Mouse (Mus musculus): ENCODE data around the gene Casc1. TPM values are rescaled to one million over a fixed set of nuclear protein-coding genes. Genes with fewer than 3 reads are reported as not detected.

Gene Casc1
- polyA plus RNA-seq, 2 experiments: 0.41 to 0.93 TPM

DNA sequence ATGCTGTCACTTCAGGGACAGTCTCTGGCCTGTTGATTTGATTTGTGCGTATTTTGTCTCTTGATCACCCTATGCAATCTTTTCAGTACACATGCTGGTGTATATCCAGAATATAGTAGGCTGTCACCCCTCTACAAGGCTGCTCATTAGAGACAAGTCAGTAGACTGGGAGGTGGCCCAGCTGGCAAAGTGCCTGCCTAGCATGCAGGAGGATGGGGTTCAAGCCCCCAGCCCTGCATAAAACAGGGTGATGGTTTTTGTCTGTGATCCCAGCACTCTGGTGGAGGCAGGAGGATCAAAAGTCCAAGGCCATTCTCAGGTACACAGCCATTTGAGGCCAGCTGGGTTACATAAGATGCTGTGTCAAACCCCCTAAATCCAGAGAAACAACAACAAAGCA is 24.7 kb downstream of the Casc1 start:
- Histone ChIP-seq H3K9me3 (ENCODE audit: control insufficient read depth, low read length) (no peaks in the 10 kb centered on the region), H3K4me2 (replicated peaks; ENCODE audit: low read depth, low read length, severe bottlenecking) (no peak overlapping the region), H3K9ac (ENCODE audit: low read depth, low read length, severe bottlenecking) (no peak overlapping the region), H3K27me3 (ENCODE audit: control insufficient read depth, insufficient read depth, low read length) (no peaks in the 10 kb centered on the region), H3K4me3 (replicated peaks; ENCODE audit: low read length) (no peak overlapping the region), H3K4me1 (ENCODE audit: control insufficient read depth, insufficient read depth, low read length) (no peaks in the 10 kb centered on the region), H3K36me3 (ENCODE audit: control insufficient read depth, insufficient read depth, low read length) (no peaks in the 10 kb centered on the region), H3K27ac (replicated peaks; ENCODE audit: low read depth, low read length) (no peak overlapping the region)
- ATAC-seq (ENCODE audit: low FRiP score, low read depth): no peak
- 95% methylated on average over 1 of the region's 1 CpGs for WGBS
- no peak for TF ChIP-seq POLR2A (IDR thresholded peaks at IDR 0.05; ENCODE audit: borderline replicate concordance, extremely low read depth, insufficient read depth, insufficient read length)
- DNase-seq (ENCODE audit: low spot score): no peak

DNA sequence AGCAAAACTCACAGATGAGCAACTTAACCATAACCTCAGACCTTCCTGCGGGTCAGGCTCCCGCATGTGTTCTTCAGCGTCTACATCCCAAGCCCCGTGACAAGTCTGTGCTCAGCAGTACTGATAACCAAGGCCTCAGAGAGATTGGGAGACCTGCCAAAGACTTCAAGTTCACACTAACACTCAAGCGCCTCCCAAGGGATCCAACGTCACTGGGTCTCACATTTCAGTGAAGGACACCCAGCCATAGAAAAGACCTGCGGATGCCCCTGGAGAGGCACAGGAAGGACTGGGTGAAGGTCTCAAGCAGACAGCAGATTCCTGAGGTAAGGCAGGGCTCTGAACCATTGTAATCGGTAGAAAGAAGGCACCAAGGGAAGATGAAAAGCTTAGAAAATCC is 28.8 kb downstream of the Casc1 start:
- Histone ChIP-seq H3K27me3 (ENCODE audit: control insufficient read depth, insufficient read depth, low read length) (no peaks in the 10 kb centered on the region), H3K4me2 (replicated peaks; ENCODE audit: low read depth, low read length, severe bottlenecking) (no peak overlapping the region), H3K9me3 (ENCODE audit: control insufficient read depth, low read length) (no peaks in the 10 kb centered on the region), H3K9ac (ENCODE audit: low read depth, low read length, severe bottlenecking) (no peak overlapping the region), H3K27ac (replicated peaks; ENCODE audit: low read depth, low read length) (no peak overlapping the region), H3K4me3 (replicated peaks; ENCODE audit: low read length) (no peak overlapping the region), H3K4me1 (ENCODE audit: control insufficient read depth, insufficient read depth, low read length) (no peaks in the 10 kb centered on the region), H3K36me3 (ENCODE audit: control insufficient read depth, insufficient read depth, low read length) (no peaks in the 10 kb centered on the region)
- DNase-seq (ENCODE audit: low spot score): no peak
- no peak for ATAC-seq (ENCODE audit: low FRiP score, low read depth)
- WGBS: 72% methylated on average over 8 of the region's 8 CpGs
- no peak for TF ChIP-seq POLR2A (IDR thresholded peaks at IDR 0.05; ENCODE audit: borderline replicate concordance, extremely low read depth, insufficient read depth, insufficient read length)

- Histone ChIP-seq H3K9ac (ENCODE audit: low read depth, low read length, severe bottlenecking) (no peak overlapping the region), H3K36me3 (ENCODE audit: control insufficient read depth, insufficient read depth, low read length) (no peaks in the 10 kb centered on the region), H3K4me3 (replicated peaks; ENCODE audit: low read length) (no peak overlapping the region), H3K4me1 (ENCODE audit: control insufficient read depth, insufficient read depth, low read length) (peaks cover 21% of the 10 kb centered on the region), H3K9me3 (ENCODE audit: control insufficient read depth, low read length) (no peaks in the 10 kb centered on the region), H3K4me2 (replicated peaks; ENCODE audit: low read depth, low read length, severe bottlenecking) (no peak overlapping the region), H3K27ac (replicated peaks; ENCODE audit: low read depth, low read length) (no peak overlapping the region), H3K27me3 (ENCODE audit: control insufficient read depth, insufficient read depth, low read length) (no peaks in the 10 kb centered on the region)
- ATAC-seq (ENCODE audit: low FRiP score, low read depth): no peak
- no peak for TF ChIP-seq POLR2A (IDR thresholded peaks at IDR 0.05; ENCODE audit: borderline replicate concordance, extremely low read depth, insufficient read depth, insufficient read length)
- 37% methylated on average over 6 of the region's 6 CpGs for WGBS
- peak; percentile 38 for DNase-seq (ENCODE audit: low spot score)
Measured at GRCm38 (mm10) chr6:145179665-145180064, 31.1 kb downstream of the Casc1 start.

DNA sequence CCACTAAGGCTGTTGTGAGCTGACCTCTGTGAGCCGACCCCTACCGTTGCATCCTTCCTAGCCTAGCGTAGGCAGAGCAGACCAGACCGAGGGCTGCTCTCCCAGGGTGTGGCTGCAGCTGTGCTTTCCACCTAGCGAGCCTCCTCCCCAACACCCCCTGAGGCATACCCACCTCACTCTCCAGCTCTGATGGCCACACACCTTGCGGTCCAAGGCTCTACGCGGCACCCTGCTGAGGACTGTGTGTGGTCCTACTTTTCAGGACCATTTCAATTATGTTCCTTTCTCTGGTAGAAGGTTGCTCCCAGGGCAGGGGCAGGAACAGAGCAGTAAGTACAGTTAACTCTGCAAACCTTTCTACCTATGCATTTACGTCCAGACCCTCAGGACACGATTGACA is 34.3 kb downstream of the Casc1 start:
- no peak overlapping the region for H3K4me3 ChIP-seq (replicated peaks; ENCODE audit: low read length)
- no peak overlapping the region for H3K4me2 ChIP-seq (replicated peaks; ENCODE audit: low read depth, low read length, severe bottlenecking)
- H3K4me1 ChIP-seq (ENCODE audit: control insufficient read depth, insufficient read depth, low read length): peaks cover 35% of the 10 kb centered on the region
- no peaks in the 10 kb centered on the region for H3K36me3 ChIP-seq (ENCODE audit: control insufficient read depth, insufficient read depth, low read length)
- ATAC-seq (ENCODE audit: low FRiP score, low read depth) (no peak), DNase-seq (ENCODE audit: low spot score) (no peak)
- no peak for TF ChIP-seq POLR2A (IDR thresholded peaks at IDR 0.05; ENCODE audit: borderline replicate concordance, extremely low read depth, insufficient read depth, insufficient read length)
- no peaks in the 10 kb centered on the region for H3K9me3 ChIP-seq (ENCODE audit: control insufficient read depth, low read length)
- H3K9ac ChIP-seq (ENCODE audit: low read depth, low read length, severe bottlenecking): no peak overlapping the region
- WGBS: 31% methylated on average over 10 of the region's 10 CpGs
- no peaks in the 10 kb centered on the region for H3K27me3 ChIP-seq (ENCODE audit: control insufficient read depth, insufficient read depth, low read length)
- no peak overlapping the region for H3K27ac ChIP-seq (replicated peaks; ENCODE audit: low read depth, low read length)

DNA sequence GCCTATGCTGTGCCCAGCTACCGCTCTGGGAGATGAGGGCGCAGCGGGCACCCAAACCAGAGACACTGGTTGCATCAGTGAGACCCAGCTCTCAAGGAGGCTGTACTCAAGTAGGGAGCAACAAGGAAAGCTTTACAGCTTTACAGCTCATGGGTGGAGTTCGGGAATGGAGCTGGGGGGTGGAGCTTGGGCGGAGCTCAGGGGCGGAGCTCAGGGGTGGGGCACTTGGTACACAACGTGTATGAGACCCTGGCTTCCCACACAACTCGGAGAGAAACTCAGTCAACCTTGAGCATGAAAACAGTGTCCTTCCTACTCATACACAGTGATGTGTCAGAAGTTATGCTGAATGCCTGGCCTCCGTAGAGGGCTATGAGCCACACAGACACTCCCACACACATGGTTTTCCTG is 35.2 kb downstream of the Casc1 start:
- WGBS: 28% methylated on average over 9 of the region's 9 CpGs
- Histone ChIP-seq H3K27me3 (ENCODE audit: control insufficient read depth, insufficient read depth, low read length) (no peaks in the 10 kb centered on the region), H3K4me1 (ENCODE audit: control insufficient read depth, insufficient read depth, low read length) (peaks cover 35% of the 10 kb centered on the region), H3K27ac (replicated peaks; ENCODE audit: low read depth, low read length) (no peak overlapping the region), H3K9me3 (ENCODE audit: control insufficient read depth, low read length) (no peaks in the 10 kb centered on the region), H3K36me3 (ENCODE audit: control insufficient read depth, insufficient read depth, low read length) (no peaks in the 10 kb centered on the region), H3K4me2 (replicated peaks; ENCODE audit: low read depth, low read length, severe bottlenecking) (0 out of 2 replicates have a peak overlapping the region, but pooled peaks have one; percentile 28), H3K9ac (ENCODE audit: low read depth, low read length, severe bottlenecking) (no peak overlapping the region), H3K4me3 (replicated peaks; ENCODE audit: low read length) (no peak overlapping the region)
- ATAC-seq (ENCODE audit: low FRiP score, low read depth) (no peak), DNase-seq (ENCODE audit: low spot score) (no peak)
- TF ChIP-seq POLR2A (IDR thresholded peaks at IDR 0.05; ENCODE audit: borderline replicate concordance, extremely low read depth, insufficient read depth, insufficient read length): no peak

- Histone ChIP-seq H3K27ac (replicated peaks; ENCODE audit: low read depth, low read length) (0 out of 2 replicates have a peak overlapping the region, but pooled peaks have one; percentile 26), H3K4me1 (ENCODE audit: control insufficient read depth, insufficient read depth, low read length) (peaks cover 35% of the 10 kb centered on the region)
Measured at GRCm38 (mm10) chr6:145173781-145174191, 37.0 kb downstream of the Casc1 start.

More at GRCm38 (mm10) chr6:145173781-145174191, 37.0 kb downstream of the Casc1 start:
- H3K4me2 ChIP-seq (replicated peaks; ENCODE audit: low read depth, low read length, severe bottlenecking): peak overlapping the region; percentile 26; the same call in 1 of the 2 replicates
- no peaks in the 10 kb centered on the region for H3K9me3 ChIP-seq (ENCODE audit: control insufficient read depth, low read length)
- H3K36me3 ChIP-seq (ENCODE audit: control insufficient read depth, insufficient read depth, low read length): no peaks in the 10 kb centered on the region
- peak; percentile 88 for DNase-seq (ENCODE audit: low spot score)
- ATAC-seq (ENCODE audit: low FRiP score, low read depth): peak; percentile 81
- WGBS: 7% methylated on average over 7 of the region's 11 CpGs
- H3K27me3 ChIP-seq (ENCODE audit: control insufficient read depth, insufficient read depth, low read length): no peaks in the 10 kb centered on the region
- TF ChIP-seq POLR2A (IDR thresholded peaks at IDR 0.05; ENCODE audit: borderline replicate concordance, extremely low read depth, insufficient read depth, insufficient read length): no peak
- H3K9ac ChIP-seq (ENCODE audit: low read depth, low read length, severe bottlenecking): 0 out of 2 replicates have a peak overlapping the region, but pooled peaks have one; percentile 31
- no peak overlapping the region for H3K4me3 ChIP-seq (replicated peaks; ENCODE audit: low read length)
